26 mouse cellular contexts compared by ENCODE assay signal in genomic region chr11:82101087-82101486, GRCm38 (mm10). TPM values are rescaled to one million over a fixed set of nuclear protein-coding genes. Genes with fewer than 3 reads are reported as not detected.
DNase-seq lines count a peak whose midpoint lies in the region; ATAC-seq and TF ChIP-seq lines count a peak whose summit lies in the region.
"Had no signal": no experiment of that assay in that cellular context is flagged by ENCODE, and none has a peak within 500 bp of the region (broad histone marks: within the 10 kb centered on the region; RNA-seq: fewer than 3 reads in every experiment).

No protein-coding gene starts in this region.

- H3K79me2 ChIP-seq in CH12.LX (replicated peaks; ENCODE audit: control insufficient read depth, extremely low read depth, insufficient read depth, poor library complexity, severe bottlenecking): no peaks in the 10 kb centered on the region

- DNase-seq in intestine, embryonic 14.5 days (ENCODE audit: low spot score): no peak
- peak; percentile 22 for DNase-seq in CH12.LX (ENCODE audit: extremely low read depth)
- no peak for DNase-seq in adrenal gland, postnatal 14 days
- DNase-seq: adrenal gland, postnatal 25 days; cerebellum, adult 11 months; cerebellum, adult 8-10 months; cerebellum, postnatal 14 days; gastrocnemius, postnatal 14 days; heart, postnatal 4 days had no signal

- H3K9ac ChIP-seq in intestine, embryonic 14.5 days (ENCODE audit: low read length): no peak overlapping the region
- no peak overlapping the region for H3K9ac ChIP-seq in intestine, embryonic 15.5 days
- no peak overlapping the region for H3K9ac ChIP-seq in CH12.LX (ENCODE audit: insufficient read depth, low read depth)
- H3K9ac ChIP-seq: embryonic facial prominence, embryonic 12.5 days; heart, embryonic 13.5 days; hindbrain, embryonic 12.5 days had no signal

- no peaks in the 10 kb centered on the region for H3K36me3 ChIP-seq in intestine, embryonic 14.5 days (ENCODE audit: control insufficient read depth, insufficient read depth, low read length)
- no peaks in the 10 kb centered on the region for H3K36me3 ChIP-seq in intestine, embryonic 15.5 days
- no peaks in the 10 kb centered on the region for H3K36me3 ChIP-seq in CH12.LX (replicated peaks in 1 of 2; ENCODE audit: control insufficient read depth in 1 of 2, insufficient read depth in 1 of 2, low read length in 1 of 2)
- H3K36me3 ChIP-seq in megakaryocyte, embryonic 14.5 days (replicated peaks; ENCODE audit: low read length): no peaks in the 10 kb centered on the region
- H3K36me3 ChIP-seq: embryonic facial prominence, embryonic 12.5 days; heart, embryonic 13.5 days; hindbrain, embryonic 12.5 days had no signal

- dilution Hi-C loops in CH12.LX (cut with MboI; ENCODE audit: extremely low pct_ligation_motif_present, extremely low pct_unique_long_range_greater_than_20kb, low sequenced_read_pairs): no loop called here

- H3K27me3 ChIP-seq in intestine, embryonic 14.5 days (replicated peaks; ENCODE audit: control insufficient read depth, insufficient read depth, low read length): no peaks in the 10 kb centered on the region
- no peaks in the 10 kb centered on the region for H3K27me3 ChIP-seq in intestine, embryonic 15.5 days (replicated peaks)
- peaks cover 33% of the 10 kb centered on the region for H3K27me3 ChIP-seq in CH12.LX (replicated peaks)
- H3K27me3 ChIP-seq in megakaryocyte, embryonic 14.5 days (replicated peaks): no peaks in the 10 kb centered on the region
- H3K27me3 ChIP-seq: embryonic facial prominence, embryonic 12.5 days; heart, embryonic 13.5 days; hindbrain, embryonic 12.5 days had no signal

- 84% methylated on average over 4 of the region's 4 CpGs for WGBS in intestine, embryonic 14.5 days
- WGBS in intestine, embryonic 15.5 days: 86% methylated on average over 4 of the region's 4 CpGs

- TF ChIP-seq RAD21 in CH12.LX (IDR thresholded peaks at IDR 0.05; ENCODE audit: low read depth, low read length): no peak

- H3K9me3 ChIP-seq in intestine, embryonic 14.5 days (ENCODE audit: control insufficient read depth, low read length): 0 out of 2 replicates have a peak, but pooled peaks cover 4% of the 10 kb centered on the region
- no peaks in the 10 kb centered on the region for H3K9me3 ChIP-seq in intestine, embryonic 15.5 days
- H3K9me3 ChIP-seq in CH12.LX (replicated peaks; ENCODE audit: low read length): no peaks in the 10 kb centered on the region
- peaks cover 6% of the 10 kb centered on the region for H3K9me3 ChIP-seq in megakaryocyte, embryonic 14.5 days
- H3K9me3 ChIP-seq: embryonic facial prominence, embryonic 12.5 days; heart, embryonic 13.5 days; hindbrain, embryonic 12.5 days had no signal

- peak overlapping the region; percentile 29; the same call in 1 of the 2 replicates for H3K27ac ChIP-seq in intestine, embryonic 14.5 days (ENCODE audit: low read depth)
- no peak overlapping the region for H3K27ac ChIP-seq in intestine, embryonic 15.5 days
- H3K27ac ChIP-seq in CH12.LX (ENCODE audit: insufficient read depth, low read depth): no peak overlapping the region
- H3K27ac ChIP-seq: embryonic facial prominence, embryonic 12.5 days; heart, embryonic 13.5 days; hindbrain, embryonic 12.5 days had no signal

- peak; percentile 51; the same call in 1 of the 2 replicates for TF ChIP-seq EP300 in CH12.LX (IDR thresholded peaks at IDR 0.05; ENCODE audit: low read length)

- TF ChIP-seq POLR2A in CH12.LX (IDR thresholded peaks at IDR 0.05; ENCODE audit: low read depth, low read length): no peak

- H3K4me3 ChIP-seq in intestine, embryonic 14.5 days (ENCODE audit: low read depth, low read length): no peak overlapping the region
- H3K4me3 ChIP-seq in intestine, embryonic 15.5 days (replicated peaks): no peak overlapping the region
- H3K4me3 ChIP-seq in CH12.LX (replicated peaks in 1 of 3; ENCODE audit: low read depth in 2 of 3, low read length in 2 of 3, poor library complexity in 1 of 3): no peak overlapping the region
- H3K4me3 ChIP-seq in megakaryocyte, embryonic 14.5 days (replicated peaks): peak overlapping the region; percentile 76
- H3K4me3 ChIP-seq: embryonic facial prominence, embryonic 12.5 days; heart, embryonic 13.5 days; hindbrain, embryonic 12.5 days had no signal

- TF ChIP-seq CTCF in CH12.LX (conservative IDR thresholded peaks at IDR 0.05 in 1 of 2, IDR thresholded peaks at IDR 0.05 in 1 of 2; ENCODE audit: low read depth in 2 of 2, low read length in 2 of 2): no peak

- no peaks in the 10 kb centered on the region for H3K4me1 ChIP-seq in intestine, embryonic 14.5 days (replicated peaks; ENCODE audit: control insufficient read depth, insufficient read depth, low read length)
- no peaks in the 10 kb centered on the region for H3K4me1 ChIP-seq in intestine, embryonic 15.5 days (replicated peaks)
- peaks cover 4 to 17% of the 10 kb centered on the region in 2 experiments for H3K4me1 ChIP-seq in CH12.LX (ENCODE audit: control insufficient read depth in 1 of 2, insufficient read depth in 2 of 2)
- peaks cover 3% of the 10 kb centered on the region; the same call in 1 of the 2 replicates for H3K4me1 ChIP-seq in megakaryocyte, embryonic 14.5 days
- H3K4me1 ChIP-seq: embryonic facial prominence, embryonic 12.5 days; heart, embryonic 13.5 days; hindbrain, embryonic 12.5 days had no signal

- H3K4me2 ChIP-seq in intestine, embryonic 14.5 days (ENCODE audit: low read length): no peak overlapping the region
- no peak overlapping the region for H3K4me2 ChIP-seq in intestine, embryonic 15.5 days (replicated peaks)
- H3K4me2 ChIP-seq in CH12.LX (ENCODE audit: insufficient read depth, low read depth, poor library complexity, severe bottlenecking): 0 out of 2 replicates have a peak overlapping the region, but pooled peaks have one; percentile 35
- H3K4me2 ChIP-seq: embryonic facial prominence, embryonic 12.5 days; heart, embryonic 13.5 days; hindbrain, embryonic 12.5 days had no signal

- in situ Hi-C loops in CH12.LX (cut with MboI; ENCODE audit: low pct_ligation_motif_present, low pct_unique_long_range_greater_than_20kb, low sequenced_read_pairs): no loop called here

- no peak for ATAC-seq in intestine, embryonic 14.5 days (replicated peaks; ENCODE audit: low FRiP score, low TSS enrichment, low read depth)
- ATAC-seq in intestine, embryonic 15.5 days: no peak
- peak; percentile 15; the same call in 1 of the 2 replicates for ATAC-seq in common myeloid progenitor, adult 5-6 weeks (replicated peaks; ENCODE audit: low read depth, poor library complexity, severe bottlenecking)
- ATAC-seq in inflammation-experienced regulatory T-cells, adult 6 months: no peak
- ATAC-seq: activated CD4-positive, CD25-positive, alpha-beta regulatory T cell, adult 4 months; forebrain, embryonic 16.5 days; hindbrain, embryonic 16.5 days; Patski had no signal

TF ChIP-seq in CH12.LX, 34 proteins besides CTCF, POLR2A, EP300 and RAD21 (continues in another document):
- TF ChIP-seq MAX (IDR thresholded peaks at IDR 0.05; ENCODE audit: low read length): peak; percentile 42; the same call in 1 of the 2 replicates
- TF ChIP-seq SIN3A (IDR thresholded peaks at IDR 0.05; ENCODE audit: low read length): no peak
- no peak for TF ChIP-seq MAZ (IDR thresholded peaks at IDR 0.05; ENCODE audit: low read depth, low read length)

RNA-seq across cellular contexts. Expression of gene Ccl12, which starts 0.6 kb away (rescaled TPM):
- polyA plus RNA-seq in intestine, embryonic 14.5 days (2014; fragmentation: Nextera tagmentation; extraction: Ambion mirVana): 5.0 and 6.0 TPM in 2 replicates
- 2.8 and 5.0 TPM in 2 replicates for polyA plus RNA-seq in intestine, embryonic 15.5 days (2015; fragmentation: Nextera tagmentation; extraction: Ambion mirVana)
- total RNA-seq in CH12.LX (2012; rRNA removed) (not detected in 2 replicates), CH12.LX (2014; rRNA removed) (not detected in 2 replicates)
- polyA plus RNA-seq in CH12.LX (2012; ENCODE audit: insufficient read length, low read depth): 0.51 and 0.53 TPM in 2 replicates
- total RNA-seq in common myeloid progenitor, adult 5-6 weeks (2017): not detected in 2 replicates
- not detected in 2 replicates for polyA plus RNA-seq in megakaryocyte, embryonic 14.5 days (2012; ENCODE audit: insufficient read depth, low replicate concordance)
- total RNA-seq in adrenal gland, postnatal 14 days (2021): 1.1 TPM in 1 of 2 replicates, not detected in the other
- not detected for polyA plus RNA-seq in inflammation-experienced regulatory T-cells, adult 6 months (2017; shearing (Covaris generic))
- total RNA-seq: adrenal gland, adult 18-20 months; adrenal gland, postnatal 25 days; gastrocnemius, adult 18-20 months had no signal
- polyA plus RNA-seq: activated CD4-positive, CD25-positive, alpha-beta regulatory T cell, adult 4 months; C2C12; forebrain, embryonic 16.5 days; Patski had no signal

RNA-seq across cellular contexts. Expression of gene Ccl8, which starts 13.9 kb away (rescaled TPM):
- polyA plus RNA-seq in intestine, embryonic 14.5 days (2014; fragmentation: Nextera tagmentation; extraction: Ambion mirVana): not detected in 2 replicates
- polyA plus RNA-seq in intestine, embryonic 15.5 days (2015; fragmentation: Nextera tagmentation; extraction: Ambion mirVana): not detected in 2 replicates
- not detected in 2 replicates for total RNA-seq in CH12.LX (2012; rRNA removed)
- not detected in 2 replicates for total RNA-seq in CH12.LX (2014; rRNA removed)
- not detected in 2 replicates for polyA plus RNA-seq in CH12.LX (2012; ENCODE audit: insufficient read length, low read depth)
- total RNA-seq in common myeloid progenitor, adult 5-6 weeks (2017): not detected in 2 replicates
- polyA plus RNA-seq in megakaryocyte, embryonic 14.5 days (2012; ENCODE audit: insufficient read depth, low replicate concordance): not detected in 2 replicates
- not detected in 2 replicates for total RNA-seq in adrenal gland, postnatal 14 days (2021)
- 1 to 10 TPM in 1 of 3 experiments, under 1 TPM in 1, not detected in 1; 0.99 to 4.0 TPM for polyA plus RNA-seq in inflammation-experienced regulatory T-cells, adult 6 months (2017; shearing (Covaris generic))
- total RNA-seq: adrenal gland, postnatal 25 days had no signal
- polyA plus RNA-seq: cortical plate, adult 2 months; embryonic facial prominence, embryonic 12.5 days; forebrain, embryonic 11.5 days; forebrain, embryonic 16.5 days; heart, embryonic 13.5 days; heart, postnatal 0 days; hindbrain, embryonic 12.5 days; hindbrain, embryonic 16.5 days had no signal

RNA-seq across cellular contexts. Expression of gene Ccl11, which starts 43.5 kb away (rescaled TPM):
- polyA plus RNA-seq in intestine, embryonic 14.5 days (2014; fragmentation: Nextera tagmentation; extraction: Ambion mirVana): 52.3 and 61.1 TPM in 2 replicates
- 97.5 and 103 TPM in 2 replicates for polyA plus RNA-seq in intestine, embryonic 15.5 days (2015; fragmentation: Nextera tagmentation; extraction: Ambion mirVana)
- total RNA-seq in CH12.LX (2012; rRNA removed) (not detected in 2 replicates), CH12.LX (2014; rRNA removed) (not detected in 2 replicates)
- not detected in 2 replicates for polyA plus RNA-seq in CH12.LX (2012; ENCODE audit: insufficient read length, low read depth)
- total RNA-seq in common myeloid progenitor, adult 5-6 weeks (2017): not detected in 2 replicates
- polyA plus RNA-seq in megakaryocyte, embryonic 14.5 days (2012; ENCODE audit: insufficient read depth, low replicate concordance): not detected in 2 replicates
- 5.1 and 7.8 TPM in 2 replicates for total RNA-seq in adrenal gland, postnatal 14 days (2021)
- not detected for polyA plus RNA-seq in inflammation-experienced regulatory T-cells, adult 6 months (2017; shearing (Covaris generic))
- polyA plus RNA-seq: activated CD4-positive, CD25-positive, alpha-beta regulatory T cell, adult 4 months; cortical plate, adult 2 months; forebrain, embryonic 11.5 days; forebrain, embryonic 16.5 days; Patski had no signal

RNA-seq across cellular contexts. Expression of gene Ccl7, which starts 55.6 kb away (rescaled TPM):
- 3.6 TPM in 2 replicates for polyA plus RNA-seq in intestine, embryonic 14.5 days (2014; fragmentation: Nextera tagmentation; extraction: Ambion mirVana)
- 3.6 and 5.1 TPM in 2 replicates for polyA plus RNA-seq in intestine, embryonic 15.5 days (2015; fragmentation: Nextera tagmentation; extraction: Ambion mirVana)
- total RNA-seq in CH12.LX (2012; rRNA removed): 0.25 TPM in 1 of 2 replicates, not detected in the other
- not detected in 2 replicates for total RNA-seq in CH12.LX (2014; rRNA removed)
- not detected in 2 replicates for polyA plus RNA-seq in CH12.LX (2012; ENCODE audit: insufficient read length, low read depth)
- not detected in 2 replicates for total RNA-seq in common myeloid progenitor, adult 5-6 weeks (2017)
- not detected in 2 replicates for polyA plus RNA-seq in megakaryocyte, embryonic 14.5 days (2012; ENCODE audit: insufficient read depth, low replicate concordance)
- not detected in 2 replicates for total RNA-seq in adrenal gland, postnatal 14 days (2021)
- not detected for polyA plus RNA-seq in inflammation-experienced regulatory T-cells, adult 6 months (2017; shearing (Covaris generic))
- polyA plus RNA-seq: activated CD4-positive, CD25-positive, alpha-beta regulatory T cell, adult 4 months had no signal

Comparison
In these comparisons a context has a peak if more than half of its experiments do, and no peak if none do; other contexts are left out.
1. RNA of gene Ccl11, which starts 43.5 kb away (polyA plus RNA-seq): 97.5 to 103 TPM in intestine, embryonic 15.5 days and 52.3 to 61.1 TPM in intestine, embryonic 14.5 days; not detected in CH12.LX, not detected in megakaryocyte, embryonic 14.5 days and not detected in inflammation-experienced regulatory T-cells, adult 6 months; every median in the first group is over 10 times any median in the second.